In the genomic region with DNA sequence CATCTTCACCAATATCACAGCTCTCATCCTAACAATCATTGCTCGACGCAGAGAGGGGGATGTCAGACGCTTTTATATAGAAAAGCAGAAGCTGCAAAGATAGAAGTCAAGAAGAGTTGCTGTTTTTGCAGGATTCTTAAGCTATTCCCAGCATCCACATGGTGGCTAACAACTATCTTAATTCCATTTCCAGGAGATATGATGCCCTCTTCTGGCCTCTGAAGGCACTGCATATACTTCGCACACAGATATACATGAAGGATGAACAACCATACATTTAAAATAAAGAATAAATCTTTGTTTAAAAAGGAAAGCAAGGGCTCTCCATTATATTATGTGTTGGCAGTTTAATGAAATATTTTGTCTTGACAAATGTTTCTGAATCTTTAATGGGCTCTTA, we compare ENCODE assay signal across 15 mouse cellular contexts.
"Had no signal": no experiment of that assay in that cellular context is flagged by ENCODE, and none has a peak within 500 bp of the region (broad histone marks: within the 10 kb centered on the region; RNA-seq: fewer than 3 reads in every experiment).

No protein-coding gene starts in this region.

- DNase-seq: kidney, postnatal 36 days; lung, embryonic 14.5 days; lung, postnatal 10 days; lung, postnatal 4 days; midbrain, embryonic 14.5 days; retina, postnatal 1 day; right cerebral cortex, postnatal 4 days; spleen, adult 18-20 months; thymus, adult 2 months; thymus, postnatal 36 days had no signal

- H3K27ac ChIP-seq: kidney, postnatal 0 days; limb, embryonic 15.5 days; liver, embryonic 12.5 days; midbrain, embryonic 10.5 days; neural tube, embryonic 13.5 days had no signal

- H3K9me3 ChIP-seq: limb, embryonic 15.5 days; liver, embryonic 12.5 days; neural tube, embryonic 13.5 days had no signal

- H3K36me3 ChIP-seq: limb, embryonic 15.5 days; liver, embryonic 12.5 days; midbrain, embryonic 10.5 days; neural tube, embryonic 13.5 days had no signal

- H3K9ac ChIP-seq: limb, embryonic 15.5 days; liver, embryonic 12.5 days; lung, embryonic 14.5 days; neural tube, embryonic 13.5 days had no signal

- H3K4me3 ChIP-seq: limb, embryonic 15.5 days; liver, embryonic 12.5 days; midbrain, embryonic 10.5 days; neural tube, embryonic 13.5 days had no signal

- H3K4me1 ChIP-seq: limb, embryonic 15.5 days; liver, embryonic 12.5 days; midbrain, embryonic 10.5 days; neural tube, embryonic 13.5 days had no signal
